Mouse (Mus musculus): ENCODE measurements at regions not wholly inside any gene's neighbourhood (a gene's known extent, or its start where the extent isn't known, plus 50 kb on each side); places are given as distances from the start of the nearest gene placed in this dataset.

DNA sequence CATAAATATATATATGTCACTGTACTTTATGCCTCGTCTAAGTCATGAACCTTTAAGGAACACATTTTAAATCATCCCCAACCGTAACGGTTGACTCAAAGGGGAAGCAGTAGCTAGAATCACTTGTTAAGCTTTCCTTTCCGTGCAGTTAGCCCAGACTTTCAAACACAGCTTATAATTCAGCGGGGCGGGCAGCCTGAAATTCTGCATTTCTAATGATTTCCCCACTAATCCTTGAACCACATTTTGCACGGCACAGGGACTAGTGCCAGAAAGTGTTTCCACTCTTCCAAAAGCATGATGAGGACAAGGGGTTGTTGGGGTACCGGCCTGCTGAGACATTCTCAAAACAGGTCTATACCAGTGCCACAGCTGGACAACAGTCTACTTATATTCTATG, 195.1 kb upstream of the Spred2 start:
- TF ChIP-seq CTCF (conservative IDR thresholded peaks at IDR 0.05; ENCODE audit: insufficient read depth, insufficient read length, low read depth, low read length): no peak
- no peak for TF ChIP-seq POLR2A (IDR thresholded peaks at IDR 0.05; ENCODE audit: low read depth, low read length)

All from kidney, adult 2 months (tissue).